Mouse (Mus musculus): ENCODE results near the gene Thoc5.

- no peak for TF ChIP-seq HCFC1 (IDR thresholded peaks at IDR 0.05; ENCODE audit: borderline replicate concordance, insufficient read depth, low read length)
- TF ChIP-seq CHD2 (IDR thresholded peaks at IDR 0.05; ENCODE audit: low read depth, low read length), result no peak
Measured at GRCm38 (mm10) chr11:4882892-4883627, 12.1 kb upstream of the Thoc5 start.

All from ES-E14 (cell line).